Mouse (Mus musculus): ENCODE measurements around the gene Ccdc177. TPM values are rescaled to one million over a fixed set of nuclear protein-coding genes. Genes with fewer than 3 reads are reported as not detected.
A peak's percentile ranks its signal among the peaks of the same experiment; 100 is the strongest.

Ccdc177 gene
- polyA plus RNA-seq, 1 experiment from 2014 or later: 0.11 TPM

- Histone ChIP-seq H3K9ac (replicated peaks; ENCODE audit: low read length) (no peak overlapping the region), H3K36me3 (ENCODE audit: insufficient read depth, low read length) (no peaks in the 10 kb centered on the region), H3K27ac (ENCODE audit: low read length) (no peak overlapping the region), H3K4me2 (replicated peaks; ENCODE audit: low read depth, low read length) (no peak overlapping the region), H3K4me3 (ENCODE audit: low read length) (no peak overlapping the region), H3K4me1 (ENCODE audit: insufficient read depth, low read length) (peaks cover 5% of the 10 kb centered on the region), H3K27me3 (ENCODE audit: insufficient read depth, low read length) (no peaks in the 10 kb centered on the region), H3K9me3 (ENCODE audit: low read length) (no peaks in the 10 kb centered on the region)
- no peak for ATAC-seq (ENCODE audit: low FRiP score, low TSS enrichment)
- 88% methylated on average over 4 of the region's 4 CpGs for WGBS
Measured at GRCm38 (mm10) chr12:80785597-80785996, 25.1 kb upstream of the Ccdc177 start.

GRCm38 (mm10) chr12:80785005-80785404 is 24.5 kb upstream of the Ccdc177 start:
- ATAC-seq (ENCODE audit: low FRiP score, low TSS enrichment): no peak
- 80% methylated on average over 5 of the region's 5 CpGs for WGBS
- no peak overlapping the region for H3K4me3 ChIP-seq (ENCODE audit: low read length)

GRCm38 (mm10) chr12:80783889-80784288 is 23.4 kb upstream of the Ccdc177 start:
- WGBS: 33% methylated on average over 1 of the region's 1 CpGs
- H3K4me3 ChIP-seq (ENCODE audit: low read length): no peak overlapping the region
- H3K36me3 ChIP-seq (ENCODE audit: insufficient read depth, low read length): no peaks in the 10 kb centered on the region
- H3K9ac ChIP-seq (replicated peaks; ENCODE audit: low read length): no peak overlapping the region
- no peaks in the 10 kb centered on the region for H3K9me3 ChIP-seq (ENCODE audit: low read length)
- no peaks in the 10 kb centered on the region for H3K27me3 ChIP-seq (ENCODE audit: insufficient read depth, low read length)
- no peak overlapping the region for H3K27ac ChIP-seq (ENCODE audit: low read length)
- no peak for ATAC-seq (ENCODE audit: low FRiP score, low TSS enrichment)
- H3K4me1 ChIP-seq (ENCODE audit: insufficient read depth, low read length): no peaks in the 10 kb centered on the region
- H3K4me2 ChIP-seq (replicated peaks; ENCODE audit: low read depth, low read length): no peak overlapping the region

More at GRCm38 (mm10) chr12:80785005-80785404, 24.5 kb upstream of the Ccdc177 start:
- Histone ChIP-seq H3K27me3 (ENCODE audit: insufficient read depth, low read length) (no peaks in the 10 kb centered on the region), H3K9ac (replicated peaks; ENCODE audit: low read length) (no peak overlapping the region), H3K36me3 (ENCODE audit: insufficient read depth, low read length) (no peaks in the 10 kb centered on the region), H3K9me3 (ENCODE audit: low read length) (no peaks in the 10 kb centered on the region), H3K4me2 (replicated peaks; ENCODE audit: low read depth, low read length) (no peak overlapping the region), H3K27ac (ENCODE audit: low read length) (no peak overlapping the region), H3K4me1 (ENCODE audit: insufficient read depth, low read length) (peaks cover 5% of the 10 kb centered on the region)

GRCm38 (mm10) chr12:80782892-80783291 is 22.4 kb upstream of the Ccdc177 start:
- Histone ChIP-seq H3K4me1 (ENCODE audit: insufficient read depth, low read length) (no peaks in the 10 kb centered on the region), H3K4me2 (replicated peaks; ENCODE audit: low read depth, low read length) (no peak overlapping the region), H3K9me3 (ENCODE audit: low read length) (no peaks in the 10 kb centered on the region), H3K9ac (replicated peaks; ENCODE audit: low read length) (no peak overlapping the region), H3K27me3 (ENCODE audit: insufficient read depth, low read length) (no peaks in the 10 kb centered on the region), H3K4me3 (ENCODE audit: low read length) (no peak overlapping the region), H3K27ac (ENCODE audit: low read length) (no peak overlapping the region), H3K36me3 (ENCODE audit: insufficient read depth, low read length) (no peaks in the 10 kb centered on the region)
- ATAC-seq (ENCODE audit: low FRiP score, low TSS enrichment): no peak
- 43% methylated on average over 3 of the region's 3 CpGs for WGBS

GRCm38 (mm10) chr12:80782190-80782589 is 21.7 kb upstream of the Ccdc177 start:
- no peak overlapping the region for H3K27ac ChIP-seq (ENCODE audit: low read length)
- 78% methylated on average over 3 of the region's 3 CpGs for WGBS
- H3K9me3 ChIP-seq (ENCODE audit: low read length): no peaks in the 10 kb centered on the region
- H3K4me1 ChIP-seq (ENCODE audit: insufficient read depth, low read length): no peaks in the 10 kb centered on the region
- no peak overlapping the region for H3K4me3 ChIP-seq (ENCODE audit: low read length)
- H3K27me3 ChIP-seq (ENCODE audit: insufficient read depth, low read length): no peaks in the 10 kb centered on the region
- no peaks in the 10 kb centered on the region for H3K36me3 ChIP-seq (ENCODE audit: insufficient read depth, low read length)
- H3K9ac ChIP-seq (replicated peaks; ENCODE audit: low read length): no peak overlapping the region
- ATAC-seq (ENCODE audit: low FRiP score, low TSS enrichment): no peak
- no peak overlapping the region for H3K4me2 ChIP-seq (replicated peaks; ENCODE audit: low read depth, low read length)

GRCm38 (mm10) chr12:80779760-80780159 is 19.3 kb upstream of the Ccdc177 start:
- H3K4me2 ChIP-seq (replicated peaks; ENCODE audit: low read depth, low read length): no peak overlapping the region
- H3K27me3 ChIP-seq (ENCODE audit: insufficient read depth, low read length): no peaks in the 10 kb centered on the region
- H3K9ac ChIP-seq (replicated peaks; ENCODE audit: low read length): no peak overlapping the region
- peaks cover 5% of the 10 kb centered on the region; the same call in 1 of the 2 replicates for H3K4me1 ChIP-seq (ENCODE audit: insufficient read depth, low read length)
- WGBS: 86% methylated on average over 4 of the region's 4 CpGs
- H3K4me3 ChIP-seq (ENCODE audit: low read length): no peak overlapping the region
- H3K27ac ChIP-seq (ENCODE audit: low read length): no peak overlapping the region
- H3K9me3 ChIP-seq (ENCODE audit: low read length): no peaks in the 10 kb centered on the region
- H3K36me3 ChIP-seq (ENCODE audit: insufficient read depth, low read length): no peaks in the 10 kb centered on the region
- no peak for ATAC-seq (ENCODE audit: low FRiP score, low TSS enrichment)

- H3K36me3 ChIP-seq (ENCODE audit: insufficient read depth, low read length): no peaks in the 10 kb centered on the region
- H3K9ac ChIP-seq (replicated peaks; ENCODE audit: low read length): no peak overlapping the region
- H3K27ac ChIP-seq (ENCODE audit: low read length): no peak overlapping the region
- H3K4me1 ChIP-seq (ENCODE audit: insufficient read depth, low read length): peaks cover 8% of the 10 kb centered on the region; the same call in 1 of the 2 replicates
- H3K4me2 ChIP-seq (replicated peaks; ENCODE audit: low read depth, low read length): no peak overlapping the region
- H3K4me3 ChIP-seq (ENCODE audit: low read length): no peak overlapping the region
- 78% methylated on average over 16 of the region's 16 CpGs for whole genome bisulfite sequencing
- no peaks in the 10 kb centered on the region for H3K9me3 ChIP-seq (ENCODE audit: low read length)
- ATAC-seq (ENCODE audit: low FRiP score, low TSS enrichment): no peak
- no peaks in the 10 kb centered on the region for H3K27me3 ChIP-seq (ENCODE audit: insufficient read depth, low read length)
Measured at GRCm38 (mm10) chr12:80778188-80778936, 17.9 kb upstream of the Ccdc177 start.

- 74% methylated on average over 4 of the region's 4 CpGs for WGBS
- no peak for ATAC-seq (ENCODE audit: low FRiP score, low TSS enrichment)
Measured at GRCm38 (mm10) chr12:80776046-80776634, 15.7 kb upstream of the Ccdc177 start.

GRCm38 (mm10) chr12:80774786-80775185 is 14.3 kb upstream of the Ccdc177 start:
- ATAC-seq (ENCODE audit: low FRiP score, low TSS enrichment): 0 out of 2 replicates have a peak, but pooled peaks have one; percentile 27
- Histone ChIP-seq H3K4me2 (replicated peaks; ENCODE audit: low read depth, low read length) (no peak overlapping the region), H3K4me1 (ENCODE audit: insufficient read depth, low read length) (peaks cover 8% of the 10 kb centered on the region; the same call in 1 of the 2 replicates), H3K9me3 (ENCODE audit: low read length) (no peaks in the 10 kb centered on the region), H3K4me3 (ENCODE audit: low read length) (no peak overlapping the region), H3K9ac (replicated peaks; ENCODE audit: low read length) (no peak overlapping the region), H3K36me3 (ENCODE audit: insufficient read depth, low read length) (no peaks in the 10 kb centered on the region), H3K27ac (ENCODE audit: low read length) (no peak overlapping the region), H3K27me3 (ENCODE audit: insufficient read depth, low read length) (no peaks in the 10 kb centered on the region)
- 34% methylated on average over 7 of the region's 7 CpGs for WGBS

More at GRCm38 (mm10) chr12:80776046-80776634, 15.7 kb upstream of the Ccdc177 start:
- H3K4me3 ChIP-seq (ENCODE audit: low read length): no peak overlapping the region
- no peak overlapping the region for H3K9ac ChIP-seq (replicated peaks; ENCODE audit: low read length)
- no peaks in the 10 kb centered on the region for H3K36me3 ChIP-seq (ENCODE audit: insufficient read depth, low read length)
- H3K9me3 ChIP-seq (ENCODE audit: low read length): no peaks in the 10 kb centered on the region
- H3K27me3 ChIP-seq (ENCODE audit: insufficient read depth, low read length): no peaks in the 10 kb centered on the region
- H3K4me2 ChIP-seq (replicated peaks; ENCODE audit: low read depth, low read length): no peak overlapping the region
- H3K4me1 ChIP-seq (ENCODE audit: insufficient read depth, low read length): peaks cover 8% of the 10 kb centered on the region; the same call in 1 of the 2 replicates
- no peak overlapping the region for H3K27ac ChIP-seq (ENCODE audit: low read length)

GRCm38 (mm10) chr12:80769697-80770096 is 9.2 kb upstream of the Ccdc177 start:
- peak; percentile 91 for ATAC-seq (ENCODE audit: low FRiP score, low TSS enrichment)
- WGBS: 16% methylated on average over 11 of the region's 11 CpGs
- Histone ChIP-seq H3K27ac (ENCODE audit: low read length) (no peak overlapping the region), H3K9me3 (ENCODE audit: low read length) (no peaks in the 10 kb centered on the region), H3K9ac (replicated peaks; ENCODE audit: low read length) (no peak overlapping the region), H3K4me3 (ENCODE audit: low read length) (no peak overlapping the region), H3K4me1 (ENCODE audit: insufficient read depth, low read length) (peaks cover 1% of the 10 kb centered on the region; the same call in 1 of the 2 replicates), H3K27me3 (ENCODE audit: insufficient read depth, low read length) (no peaks in the 10 kb centered on the region), H3K36me3 (ENCODE audit: insufficient read depth, low read length) (no peaks in the 10 kb centered on the region), H3K4me2 (replicated peaks; ENCODE audit: low read depth, low read length) (no peak overlapping the region)
